Mouse (Mus musculus): ENCODE results near the gene Pbrm1.

Gene Pbrm1

DNA sequence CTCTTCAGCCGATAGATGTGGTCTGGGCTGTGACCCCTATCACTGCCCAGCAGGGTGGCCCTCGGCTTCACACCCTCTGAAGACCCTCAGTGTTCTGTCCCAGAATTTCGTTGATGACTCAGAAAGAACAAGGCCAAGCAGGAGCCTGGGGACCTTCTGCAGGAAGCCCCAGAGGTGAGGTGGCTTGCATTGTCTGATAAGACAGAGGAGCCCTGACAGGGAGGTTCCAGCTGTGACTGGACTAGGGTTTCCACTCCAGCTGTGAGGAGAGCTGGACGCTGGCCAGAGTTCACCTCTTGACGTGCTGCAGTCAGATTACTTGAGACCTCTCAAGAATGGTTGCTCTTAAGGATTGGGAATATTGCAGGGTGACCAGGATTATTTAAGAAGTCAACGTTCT, 113.1 kb downstream of the Pbrm1 start:
- intact Hi-C loops (cut with DNase I), result loop anchor here (5.0 kb wide), 1 partner anchor 50 kb away; no protein-coding TSS in a partner anchor

DNA sequence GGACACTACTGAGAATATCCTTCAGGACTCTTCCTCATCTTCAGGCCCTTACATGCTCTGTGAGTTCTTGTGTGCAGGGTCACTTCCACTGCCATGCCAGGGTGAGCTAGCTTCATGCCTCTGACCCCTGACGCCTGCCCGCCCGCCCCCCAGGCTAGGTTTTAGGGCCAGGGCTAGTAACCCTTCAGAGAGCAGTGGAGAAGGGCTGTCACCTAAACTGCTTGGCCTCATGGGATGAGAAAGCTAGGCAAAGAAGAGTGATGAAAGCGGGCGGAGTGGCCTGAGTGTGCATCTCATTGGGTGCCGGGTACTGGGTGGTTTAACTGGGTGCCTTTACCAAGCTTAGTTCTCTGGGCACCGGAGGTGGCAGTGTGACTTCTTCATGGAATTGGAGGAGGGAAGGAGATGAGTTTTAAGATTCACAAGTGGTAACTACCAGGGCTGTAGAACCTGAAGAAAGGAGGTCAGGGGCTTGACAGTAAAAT, 113.6 kb downstream of the Pbrm1 start:
- intact Hi-C loops (cut with DNase I), result loop anchor here (5.0 kb wide), 1 partner anchor 50 kb away; no protein-coding TSS in a partner anchor

DNA sequence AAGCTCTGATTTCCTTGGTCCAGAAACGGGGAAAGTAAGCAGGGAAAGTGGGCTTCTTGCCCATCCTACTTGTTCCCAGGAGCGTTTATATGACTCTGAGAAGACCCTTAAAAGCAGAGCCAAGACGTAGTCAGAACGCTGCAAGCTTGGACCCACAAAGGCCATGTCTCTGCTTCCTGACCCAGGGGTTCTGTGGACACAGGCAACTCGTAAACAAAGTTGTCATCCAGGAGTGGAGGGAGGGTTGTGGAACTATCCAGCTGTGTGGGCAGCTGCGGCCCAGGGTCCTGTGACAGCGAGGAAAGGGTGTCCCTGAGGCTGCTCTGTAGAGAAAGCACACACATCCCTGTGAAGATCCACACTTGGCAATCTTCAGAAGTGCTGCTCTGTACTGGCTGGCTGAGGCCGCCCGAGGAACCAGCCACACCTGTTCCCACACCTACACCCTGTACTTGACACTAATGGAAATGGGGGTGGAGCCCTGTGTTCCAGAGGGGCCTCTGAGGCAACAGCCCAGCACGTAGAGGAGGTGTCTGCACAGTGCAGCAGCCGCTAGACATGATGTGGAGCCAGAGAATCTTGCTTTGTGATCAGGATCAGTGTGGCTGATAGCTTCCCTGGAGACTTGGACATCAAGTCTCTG, 114.2 kb downstream of the Pbrm1 start:
- intact Hi-C loops (cut with DNase I), result loop anchor here (5.0 kb wide), 1 partner anchor 49 kb away; no protein-coding TSS in a partner anchor

DNA sequence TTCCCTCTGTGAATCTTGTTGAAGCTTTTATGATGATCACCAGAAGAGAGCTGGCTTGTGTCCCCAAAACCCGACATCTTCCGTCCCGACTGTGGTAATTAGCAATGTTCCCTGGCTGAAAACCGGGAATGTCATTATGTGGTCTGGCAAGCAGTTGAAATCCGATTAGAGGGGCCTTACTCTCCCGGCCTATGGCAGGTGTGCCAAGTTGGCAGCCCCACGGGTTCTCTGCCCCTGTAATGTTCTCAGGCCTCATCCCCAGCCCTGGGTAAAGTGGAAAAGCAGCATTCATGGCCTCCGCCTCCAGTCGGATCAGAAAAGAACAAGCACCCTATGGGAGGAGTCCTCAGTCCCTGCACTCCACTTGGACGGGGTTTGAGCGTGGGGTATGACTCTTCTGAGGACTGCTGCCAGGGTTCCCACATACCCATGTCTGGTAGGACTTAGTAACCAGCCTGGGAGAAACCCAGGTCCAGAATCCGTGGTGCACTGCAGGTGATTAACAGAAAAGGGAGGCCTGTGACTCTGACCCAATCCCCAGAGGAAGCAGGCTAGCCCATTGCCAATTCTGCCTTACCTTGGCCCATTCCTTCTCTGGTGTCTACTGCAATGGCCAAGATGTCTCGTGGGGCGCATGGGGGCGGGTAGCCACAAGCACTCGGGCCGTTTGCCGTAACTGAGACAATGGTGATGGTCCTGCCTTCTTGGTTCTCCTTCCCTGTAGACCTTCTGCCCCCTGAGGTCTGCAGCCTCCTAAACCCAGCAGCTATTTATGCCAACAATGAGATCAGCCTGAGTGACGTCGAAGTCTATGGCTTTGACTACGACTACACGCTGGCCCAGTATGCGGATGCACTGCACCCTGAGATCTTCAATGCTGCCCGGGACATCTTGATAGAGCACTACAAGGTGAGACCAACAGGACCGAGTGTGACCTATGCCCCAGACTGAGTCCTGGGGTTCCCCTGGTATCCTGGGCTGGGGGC, 115.4 kb downstream of the Pbrm1 start:
- intact Hi-C loops (cut with DNase I), result loop anchor here (5.0 kb wide), 1 partner anchor 48 kb away; no protein-coding TSS in a partner anchor

DNA sequence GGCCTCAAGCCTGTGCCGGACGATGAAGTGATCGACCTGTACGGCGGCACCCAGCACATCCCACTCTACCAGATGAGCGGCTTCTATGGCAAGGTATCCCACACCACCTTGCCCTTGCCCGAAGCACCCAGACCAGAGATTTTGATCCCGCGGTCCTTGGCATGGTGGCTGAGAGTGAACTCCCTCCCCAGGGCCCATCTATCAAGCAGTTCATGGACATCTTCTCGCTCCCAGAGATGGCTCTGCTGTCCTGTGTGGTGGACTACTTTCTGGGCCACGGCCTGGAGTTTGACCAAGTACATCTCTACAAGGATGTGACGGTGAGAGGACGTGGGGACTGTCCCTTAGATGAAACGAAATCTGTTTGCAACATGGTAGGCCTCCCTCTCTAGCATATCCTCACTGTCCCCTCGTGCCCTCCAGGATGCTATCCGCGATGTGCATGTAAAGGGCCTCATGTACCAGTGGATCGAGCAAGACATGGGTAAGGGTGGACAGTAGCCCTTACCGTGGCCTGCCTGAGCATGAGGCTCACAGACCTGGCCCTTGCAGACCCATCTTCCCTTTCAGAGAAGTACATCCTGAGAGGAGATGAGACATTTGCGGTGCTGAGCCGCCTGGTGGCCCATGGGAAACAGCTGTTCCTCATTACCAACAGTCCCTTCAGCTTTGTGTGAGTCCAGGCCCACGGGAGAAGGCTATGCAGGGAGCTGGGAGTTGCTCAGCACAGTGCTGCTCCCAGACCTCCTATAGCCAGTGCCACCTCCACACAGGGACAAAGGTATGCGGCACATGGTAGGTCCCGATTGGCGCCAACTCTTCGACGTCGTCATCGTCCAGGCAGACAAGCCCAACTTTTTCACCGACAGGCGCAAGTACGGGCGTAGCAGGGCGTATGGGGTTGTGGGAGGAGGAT, 116.8 kb downstream of the Pbrm1 start:
- intact Hi-C loops (cut with DNase I), result no loop called here

DNA sequence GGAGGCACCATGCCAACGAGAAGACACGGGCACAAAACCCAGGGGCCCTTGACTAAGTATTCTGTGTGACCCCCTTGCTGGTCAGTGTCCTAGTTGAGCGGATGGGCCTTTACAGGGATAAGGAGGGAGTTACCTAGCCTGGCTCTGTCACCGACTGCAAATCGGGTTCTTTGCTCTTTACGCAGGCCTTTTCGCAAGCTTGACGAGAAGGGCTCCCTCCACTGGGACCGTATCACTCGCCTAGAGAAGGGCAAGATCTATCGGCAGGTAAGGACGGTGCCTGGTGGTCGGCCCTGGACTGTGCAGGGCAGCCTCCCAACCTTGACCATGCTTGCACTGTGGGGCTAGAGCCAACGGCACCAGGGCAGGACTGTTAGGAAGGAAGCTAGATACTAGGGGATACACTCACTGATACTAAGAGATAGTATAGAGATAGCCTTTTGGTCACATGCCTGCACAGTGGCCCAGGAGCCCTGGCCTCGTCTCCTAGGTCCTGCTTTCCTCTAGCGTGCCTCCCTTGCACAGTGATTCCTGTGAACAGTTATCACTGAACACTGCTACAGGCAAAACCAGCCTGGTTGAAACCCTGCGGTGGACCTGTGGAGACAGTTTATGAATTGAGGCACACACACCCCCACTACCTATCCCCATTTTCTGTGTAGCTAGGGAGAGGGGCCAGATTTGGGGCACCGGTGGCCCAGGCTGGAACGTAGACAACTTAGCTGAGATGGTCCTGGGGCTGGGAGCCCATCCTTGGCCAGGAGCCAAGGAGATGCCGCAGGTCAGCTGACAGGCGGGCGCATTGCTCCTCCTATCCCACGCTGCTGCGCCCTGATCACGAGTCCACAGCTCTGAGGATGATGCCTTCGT, 117.7 kb downstream of the Pbrm1 start:
- intact Hi-C loops (cut with DNase I), result no loop called here

DNA sequence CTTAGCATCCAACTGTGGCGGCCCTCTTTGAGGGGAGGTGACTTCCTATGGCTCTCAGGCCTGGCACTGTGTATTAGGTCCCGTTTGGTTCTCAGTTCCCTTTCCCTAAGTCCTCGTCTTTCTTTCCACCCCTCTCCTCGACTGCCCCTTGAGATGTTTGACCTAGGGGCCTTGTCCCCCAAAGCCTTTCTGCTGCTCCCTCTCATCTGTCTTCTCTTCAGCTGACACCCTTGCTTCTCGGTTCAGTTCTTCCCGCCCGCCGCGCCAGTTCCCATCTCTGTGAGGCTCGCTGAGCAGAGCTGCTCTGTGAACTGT, 118.3 kb downstream of the Pbrm1 start:
- intact Hi-C loops (cut with DNase I), result no loop called here

DNA sequence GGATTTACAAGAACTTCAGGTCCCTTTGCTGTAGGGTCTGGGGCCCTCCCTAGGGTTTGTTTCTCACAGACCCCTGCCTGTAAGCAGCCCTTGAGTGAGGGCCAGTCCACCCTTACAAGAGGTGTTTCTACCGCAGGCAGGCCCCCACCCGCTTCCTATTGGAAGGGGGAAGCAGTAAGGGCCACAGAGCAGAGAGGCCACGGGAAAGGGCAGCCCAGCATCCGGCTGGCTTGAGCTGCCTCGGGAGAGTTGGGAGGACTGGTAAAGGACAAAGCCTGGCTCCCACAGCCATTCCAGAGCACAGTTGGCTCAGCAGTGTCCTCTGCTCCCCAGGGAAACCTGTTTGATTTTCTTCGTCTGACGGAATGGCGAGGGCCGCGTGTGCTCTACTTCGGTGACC, 118.9 kb downstream of the Pbrm1 start:
- intact Hi-C loops (cut with DNase I), result no loop called here

DNA sequence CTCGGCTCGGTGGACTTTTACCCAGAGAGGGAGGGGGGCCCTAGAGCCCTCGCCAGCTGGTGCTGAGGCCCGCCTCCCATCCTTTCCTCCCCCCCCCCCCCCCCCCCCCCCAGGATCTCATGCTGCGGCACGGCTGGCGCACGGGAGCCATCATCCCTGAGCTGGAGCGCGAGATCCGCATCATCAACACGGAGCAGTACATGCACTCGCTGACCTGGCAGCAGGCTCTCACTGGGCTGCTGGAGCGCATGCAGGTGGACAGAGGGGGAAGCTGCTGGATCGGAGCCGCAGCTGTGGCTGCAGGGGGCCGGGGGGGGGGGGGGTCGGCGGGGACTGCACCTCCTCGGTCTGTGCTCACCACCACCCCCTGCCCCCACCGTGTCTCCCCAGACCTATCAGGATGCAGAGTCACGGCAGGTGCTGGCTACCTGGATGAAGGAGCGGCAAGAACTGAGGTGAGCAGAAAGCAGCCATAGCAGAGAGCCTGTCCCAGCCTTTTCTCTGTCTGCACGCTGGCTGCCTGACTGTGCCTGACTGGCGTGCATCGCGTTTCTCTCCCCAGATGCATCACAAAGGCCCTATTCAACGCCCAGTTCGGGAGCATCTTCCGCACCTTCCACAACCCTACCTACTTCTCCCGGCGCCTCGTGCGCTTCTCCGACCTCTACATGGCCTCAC, 119.4 kb downstream of the Pbrm1 start:
- intact Hi-C loops (cut with DNase I), result no loop called here

DNA sequence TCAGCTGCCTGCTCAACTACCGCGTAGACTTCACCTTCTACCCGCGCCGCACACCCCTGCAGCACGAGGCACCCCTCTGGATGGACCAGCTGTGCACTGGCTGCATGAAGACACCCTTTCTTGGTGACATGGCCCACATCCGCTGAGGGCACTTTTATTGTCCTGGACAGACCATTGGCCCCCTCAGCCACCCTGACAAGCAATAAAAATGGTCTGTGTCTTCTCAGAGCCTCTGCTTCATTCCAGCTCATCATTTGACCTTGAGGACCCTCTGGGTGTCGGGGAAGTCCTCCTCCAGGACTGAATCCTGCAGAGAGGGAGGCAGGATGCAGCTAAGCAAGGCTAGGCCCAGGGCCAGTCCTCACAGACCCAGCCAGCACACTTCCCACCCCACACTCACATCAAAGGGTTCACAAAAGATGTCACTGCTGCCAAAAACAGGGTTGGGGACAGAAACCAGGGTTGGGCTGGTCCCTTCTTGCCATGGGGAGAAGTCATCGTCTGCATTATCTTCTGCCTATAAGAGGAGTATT, 120.0 kb downstream of the Pbrm1 start:
- intact Hi-C loops (cut with DNase I), result no loop called here

DNA sequence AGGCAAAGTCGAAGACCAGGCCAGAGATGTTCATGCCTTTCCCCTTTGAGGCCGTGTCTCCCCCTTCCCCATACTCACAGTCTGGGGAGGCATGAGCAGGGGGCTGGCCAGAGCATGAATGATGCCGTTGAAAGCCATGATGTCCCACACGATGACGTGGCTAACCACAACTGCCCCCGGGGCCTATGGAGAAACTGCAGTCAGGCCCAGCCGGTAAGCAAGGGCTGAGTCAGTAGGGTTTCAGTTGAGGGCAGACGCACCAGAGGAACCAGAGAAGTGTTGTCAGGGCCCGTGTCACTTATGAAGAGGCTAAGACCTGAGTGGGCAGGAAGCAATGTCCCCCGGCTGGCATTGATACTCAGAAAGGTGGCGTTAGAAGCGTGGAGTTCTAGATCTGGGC, 120.7 kb downstream of the Pbrm1 start:
- intact Hi-C loops (cut with DNase I), result no loop called here

DNA sequence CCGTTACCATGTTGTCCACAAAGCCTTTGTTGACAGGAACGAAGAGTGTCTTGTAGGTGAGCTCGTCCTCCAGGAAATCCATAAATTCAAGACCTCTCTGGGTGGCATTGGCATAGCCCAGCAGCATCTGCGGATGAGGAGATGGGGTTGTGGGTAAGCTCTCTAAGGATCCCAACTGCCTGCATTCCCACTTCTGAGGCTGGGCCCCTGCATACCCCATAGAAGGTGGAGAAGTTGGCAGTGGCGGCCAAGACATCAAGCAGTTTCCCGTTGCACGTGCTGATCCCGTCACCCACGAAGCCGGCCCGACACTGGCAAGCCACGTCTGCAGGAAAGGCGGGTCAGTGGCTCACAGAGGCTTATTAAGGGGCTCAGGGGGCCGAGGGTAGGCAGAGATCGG, 121.2 kb downstream of the Pbrm1 start:
- intact Hi-C loops (cut with DNase I), result no loop called here

DNA sequence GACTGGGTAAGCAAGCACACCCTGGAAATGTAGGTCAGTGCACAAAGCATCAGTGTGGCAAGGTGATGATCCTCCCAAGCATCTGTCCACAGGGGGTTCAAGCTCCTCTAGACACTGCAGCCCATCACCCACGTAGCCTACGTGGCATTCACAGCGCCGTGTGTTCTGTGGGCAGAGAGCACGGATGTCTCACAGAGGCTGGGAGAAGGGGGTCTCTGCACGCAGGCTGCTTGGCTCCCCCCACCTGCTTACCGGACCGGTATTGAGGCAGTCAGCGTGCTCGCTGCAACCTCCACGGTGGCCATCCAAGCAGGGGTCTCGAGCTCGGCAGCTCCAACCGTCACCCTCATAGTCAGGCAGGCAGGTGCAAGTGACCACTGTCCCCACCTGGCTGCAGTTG, 122.1 kb downstream of the Pbrm1 start:
- intact Hi-C loops (cut with DNase I), result no loop called here

DNA sequence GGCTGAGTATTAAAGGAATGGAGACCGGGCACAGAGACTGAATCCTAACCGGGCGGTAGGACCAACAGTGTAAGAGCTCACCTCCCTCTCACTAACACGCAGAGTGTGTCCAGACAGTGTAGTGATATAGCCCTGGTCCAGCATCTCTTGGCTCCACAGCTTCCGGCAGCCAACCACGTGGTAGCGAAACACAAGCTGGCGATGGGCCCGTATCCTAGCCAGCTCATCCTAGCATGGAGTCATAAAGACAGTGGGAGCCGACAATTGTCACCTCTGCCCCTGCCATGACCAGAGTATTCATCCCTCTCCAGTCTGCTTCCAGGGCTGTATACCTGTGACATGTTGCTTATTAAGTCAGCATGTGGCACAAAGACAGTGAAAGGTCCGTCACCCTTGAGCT, 126.8 kb downstream of the Pbrm1 start:
- intact Hi-C loops (cut with DNase I), result no loop called here

DNA sequence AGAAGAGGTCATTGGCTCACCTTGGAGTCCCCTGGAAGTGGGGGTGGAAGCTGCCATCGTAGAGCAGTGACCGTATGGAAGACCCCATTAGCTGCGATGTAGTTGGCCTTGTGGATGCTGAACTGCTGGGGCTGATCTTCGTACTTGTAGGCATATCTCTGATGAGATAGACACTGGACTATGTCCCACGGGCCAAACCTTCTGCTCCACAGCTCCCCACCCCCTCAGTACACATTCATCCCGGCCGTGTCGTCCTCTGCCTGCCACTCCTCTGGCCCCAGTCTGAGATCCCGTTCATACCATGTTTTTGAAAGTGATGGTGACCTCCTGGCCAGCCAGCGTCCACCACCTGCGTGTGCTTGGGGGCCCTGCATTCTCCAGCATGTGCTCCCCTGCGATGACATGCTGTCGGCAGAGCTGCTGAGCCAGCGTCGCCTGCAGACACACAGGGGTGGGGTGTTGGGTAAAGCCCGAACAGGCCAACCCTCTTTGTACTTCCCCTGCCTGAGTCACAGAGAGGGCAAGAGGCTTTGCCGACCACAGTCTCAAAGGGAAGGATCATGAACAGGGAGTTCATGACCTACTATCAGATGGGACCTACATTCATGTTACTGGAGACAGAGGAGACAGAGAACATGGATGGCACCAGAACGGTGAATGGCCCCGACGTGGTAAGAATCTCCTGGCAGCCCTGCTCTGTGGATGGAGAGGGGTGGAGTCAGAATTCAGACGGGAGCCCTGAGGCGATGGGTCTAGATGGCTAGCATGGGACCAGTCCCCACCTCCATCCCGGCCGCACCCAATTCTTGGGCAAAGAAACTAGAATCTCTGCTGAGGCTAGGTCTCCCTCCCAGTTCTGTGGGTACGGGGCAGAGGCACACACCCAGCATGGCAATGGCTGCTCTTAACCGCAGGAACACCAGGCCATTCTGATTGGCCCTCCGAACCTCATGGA, 141.5 kb downstream of the Pbrm1 start:
- intact Hi-C loops (cut with DNase I), result no loop called here

DNA sequence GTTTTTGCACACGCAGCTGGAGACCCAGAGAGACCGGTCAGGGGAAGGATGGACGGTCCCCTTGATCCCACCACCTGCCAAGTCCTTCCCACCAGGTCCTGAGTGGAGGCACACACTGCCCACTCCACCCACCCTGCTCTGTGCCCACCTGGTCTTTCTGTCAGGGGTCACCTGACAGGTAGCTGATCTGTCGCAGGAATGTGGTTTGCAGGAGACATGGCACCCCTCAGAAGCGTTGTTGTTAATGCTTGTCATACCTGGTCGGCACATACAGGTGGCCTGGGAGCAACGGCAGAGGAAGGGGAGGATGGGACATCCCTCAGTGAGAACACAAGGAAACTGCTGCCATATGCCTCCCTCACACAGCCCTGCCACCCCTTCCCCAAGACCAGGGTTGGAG, 142.3 kb downstream of the Pbrm1 start:
- intact Hi-C loops (cut with DNase I), result no loop called here

DNA sequence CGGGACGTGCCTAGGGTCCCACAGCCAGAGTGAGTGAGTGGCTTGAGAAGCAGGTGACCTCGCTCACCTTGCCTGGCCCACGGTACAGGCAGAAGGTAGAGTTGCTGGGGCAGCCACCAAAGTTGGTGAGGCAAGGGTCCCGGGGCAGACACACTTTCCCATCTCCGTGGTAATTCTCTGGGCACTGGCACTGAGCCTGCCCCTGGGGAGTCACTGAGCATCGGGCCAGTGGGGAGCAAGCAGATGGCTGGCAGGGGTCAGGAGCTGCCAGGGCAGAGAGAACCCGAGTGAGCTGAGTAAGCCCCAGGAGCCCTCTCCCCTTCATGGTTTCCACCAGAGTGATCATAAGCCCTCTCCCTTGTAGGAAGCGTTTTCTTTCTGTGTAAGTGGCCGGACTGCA, 142.7 kb downstream of the Pbrm1 start:
- intact Hi-C loops (cut with DNase I), result no loop called here

DNA sequence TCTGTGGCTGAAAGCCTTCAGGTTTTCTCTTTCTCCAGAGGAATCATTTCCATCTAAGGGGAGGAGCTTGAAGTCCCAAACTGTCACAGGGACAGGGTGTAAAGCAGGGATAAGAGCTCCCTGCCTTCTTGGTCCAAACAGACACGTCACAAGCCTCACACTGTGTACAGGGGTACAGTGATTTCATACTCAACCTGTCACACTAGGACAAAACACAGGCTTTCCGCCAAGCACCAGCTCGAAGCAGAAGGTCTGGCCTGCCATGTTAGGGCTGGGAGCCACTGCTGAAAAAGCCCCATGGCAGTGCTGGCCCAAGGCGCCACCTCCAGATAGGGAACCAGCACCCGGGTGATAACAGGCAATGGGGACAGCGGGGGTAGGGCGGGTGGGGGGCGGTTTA, 145.1 kb downstream of the Pbrm1 start:
- intact Hi-C loops (cut with DNase I), result no loop called here

Data from adrenal gland (tissue).